Mouse (Mus musculus) gastrocnemius, postnatal 4 days (tissue): Measurements from ENCODE around the gene Gm21915. TPM values are rescaled to one million over a fixed set of nuclear protein-coding genes. Genes with fewer than 3 reads are reported as not detected.

Experiments
- DNase-seq, 2 experiments: peaks; one replicate each; pipeline ENCODE4 v3.0.0; 2021 to 2022; ENCODE audit warnings: low spot score in 2 of 2, mixed read lengths in 2 of 2
- long read RNA-seq, 2 experiments: library from polyadenylated mRNA; stranded (forward); transcript quantifications; one replicate each; pipeline ENCODE4 v2.0.0; 2021
- total RNA-seq, 2 experiments: library from RNA; stranded (reverse); gene quantifications; 2 replicates each; pipeline ENCODE4 v1.2.3; 2021

Gene Gm21915
- total RNA-seq: not detected
- long read RNA-seq, experiment 1: 0 reads
- long read RNA-seq, experiment 2: 0 reads

- DNase-seq: no peak
Measured at GRCm38 (mm10) chr9:40670313-40670712, at the start of gene Gm21915. Gm21915 (plus strand) TSS chr9:40670613.

- no peak for DNase-seq
Measured at GRCm38 (mm10) chr9:40622265-40622664, 48.1 kb upstream of the Gm21915 start.

GRCm38 (mm10) chr9:40622793-40623192, 47.6 kb upstream of the Gm21915 start:
- no peak for DNase-seq

- no peak for DNase-seq
Measured at GRCm38 (mm10) chr9:40625341-40625740, 45.1 kb upstream of the Gm21915 start.

- DNase-seq: no peak
Measured at GRCm38 (mm10) chr9:40626566-40626965, 43.8 kb upstream of the Gm21915 start.

GRCm38 (mm10) chr9:40627146-40627713, 43.2 kb upstream of the Gm21915 start:
- no peak for DNase-seq

- DNase-seq: peak in 1 of 2 experiments; percentile 38
Measured at GRCm38 (mm10) chr9:40628130-40629069, 42.0 kb upstream of the Gm21915 start.

- DNase-seq: no peak
Measured at GRCm38 (mm10) chr9:40629441-40629840, 41.0 kb upstream of the Gm21915 start.

- DNase-seq: no peak
Measured at GRCm38 (mm10) chr9:40631101-40631500, 39.3 kb upstream of the Gm21915 start.

- no peak for DNase-seq
Measured at GRCm38 (mm10) chr9:40631505-40631904, 38.9 kb upstream of the Gm21915 start.

GRCm38 (mm10) chr9:40636054-40636453, 34.4 kb upstream of the Gm21915 start:
- peak; percentile 54 to 65 for DNase-seq

GRCm38 (mm10) chr9:40637705-40638393, 32.6 kb upstream of the Gm21915 start:
- no peak for DNase-seq

GRCm38 (mm10) chr9:40638394-40639049, 31.9 kb upstream of the Gm21915 start:
- DNase-seq: peak in 1 of 2 experiments; percentile 46

- DNase-seq: no peak
Measured at GRCm38 (mm10) chr9:40639536-40640187, 30.8 kb upstream of the Gm21915 start.

- no peak for DNase-seq
Measured at GRCm38 (mm10) chr9:40641318-40641717, 29.1 kb upstream of the Gm21915 start.

GRCm38 (mm10) chr9:40642470-40643220, 27.8 kb upstream of the Gm21915 start:
- no peak for DNase-seq

- no peak for DNase-seq
Measured at GRCm38 (mm10) chr9:40649444-40649843, 21.0 kb upstream of the Gm21915 start.

- DNase-seq: no peak
Measured at GRCm38 (mm10) chr9:40649983-40650382, 20.4 kb upstream of the Gm21915 start.

- DNase-seq: no peak
Measured at GRCm38 (mm10) chr9:40651239-40651859, 19.1 kb upstream of the Gm21915 start.
